Mouse (Mus musculus) CD4-positive helper T cell, adult 2 months (primary cell): ENCODE results near the gene Slc35g2.
A peak's percentile ranks its signal among the peaks of the same experiment; 100 is the strongest.

ENCODE experiments used
- DNase-seq: peaks from one replicate; pipeline ENCODE4 v3.0.0-alpha.2; 2012; ENCODE audit warnings: low read depth, missing footprints, low spot score

Slc35g2 gene

GRCm38 (mm10) chr9:100558991-100559390, 11.9 kb downstream of the Slc35g2 start:
- no peak for DNase-seq

DNA sequence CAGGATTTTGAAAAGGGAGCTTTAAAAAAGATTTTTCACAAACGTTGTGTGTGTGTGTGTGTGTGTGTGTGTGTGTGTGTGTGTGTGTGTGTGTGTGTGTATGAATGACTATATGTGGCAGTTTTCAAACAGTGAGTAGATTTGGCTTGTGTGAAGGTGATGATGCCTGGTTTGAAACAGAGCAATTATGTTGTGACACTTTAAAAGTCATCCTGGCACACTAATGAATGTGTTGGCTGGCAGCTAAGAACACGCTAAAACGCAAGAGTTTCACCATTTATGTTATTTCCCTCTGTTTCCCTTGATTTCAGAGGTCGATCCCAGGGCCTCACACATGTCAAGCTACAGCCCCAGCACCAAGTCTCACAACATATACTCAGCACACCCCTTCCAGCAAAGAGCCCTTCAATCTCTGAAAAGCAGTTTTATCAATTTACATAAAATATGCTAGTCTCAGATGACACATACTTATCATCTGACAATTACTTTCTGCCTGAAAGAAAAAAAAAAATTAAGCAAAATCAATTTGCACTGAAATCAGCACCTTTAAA, 12.8 kb downstream of the Slc35g2 start:
- no peak for DNase-seq

DNA sequence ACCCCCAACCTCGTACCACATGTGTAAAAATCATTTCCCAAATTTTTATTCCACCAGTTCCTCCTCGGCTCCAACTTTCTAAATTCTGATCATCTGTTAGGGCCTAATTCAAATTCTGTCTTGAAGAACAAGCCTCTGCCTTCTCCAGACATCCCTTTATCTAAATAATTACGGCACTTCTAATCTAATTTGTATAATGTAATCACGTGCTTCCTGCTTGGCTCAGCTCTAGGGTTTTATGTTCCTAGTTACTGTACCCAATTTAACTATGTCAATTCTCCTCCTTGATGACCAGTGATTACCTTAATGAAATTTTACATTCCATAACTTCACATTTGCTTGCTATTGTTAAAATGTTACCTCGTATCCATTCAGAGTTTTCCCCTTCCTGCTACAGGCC, 15.2 kb downstream of the Slc35g2 start:
- no peak for DNase-seq

DNA sequence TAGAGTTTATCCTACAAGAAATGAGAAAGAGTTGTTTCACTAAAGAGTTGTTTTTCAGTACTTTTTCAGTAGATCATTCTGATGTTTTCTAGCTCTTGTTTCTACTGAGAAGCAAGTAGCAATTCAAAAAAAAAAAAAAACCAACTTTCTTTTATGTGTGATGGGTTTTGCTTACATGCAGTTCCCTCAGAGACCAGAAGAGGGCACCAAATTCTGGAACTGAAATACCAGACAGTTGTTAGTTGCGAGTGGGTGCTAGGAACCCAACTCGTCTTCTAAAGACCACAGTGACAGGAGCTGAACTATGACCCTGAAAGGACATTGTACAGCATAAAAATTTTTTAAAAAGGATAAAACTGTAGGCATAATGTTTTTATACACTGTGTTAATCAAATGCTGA, 22.6 kb downstream of the Slc35g2 start:
- peak; percentile 61 for DNase-seq

- no peak for DNase-seq
Observed at GRCm38 (mm10) chr9:100546594-100546910, 24.3 kb downstream of the Slc35g2 start.

GRCm38 (mm10) chr9:100545715-100546593, 24.9 kb downstream of the Slc35g2 start, which contains the start of gene Nck1:
Gene Nck1 (minus strand): TSS chr9:100546134.
- peak; percentile 98 for DNase-seq

DNA sequence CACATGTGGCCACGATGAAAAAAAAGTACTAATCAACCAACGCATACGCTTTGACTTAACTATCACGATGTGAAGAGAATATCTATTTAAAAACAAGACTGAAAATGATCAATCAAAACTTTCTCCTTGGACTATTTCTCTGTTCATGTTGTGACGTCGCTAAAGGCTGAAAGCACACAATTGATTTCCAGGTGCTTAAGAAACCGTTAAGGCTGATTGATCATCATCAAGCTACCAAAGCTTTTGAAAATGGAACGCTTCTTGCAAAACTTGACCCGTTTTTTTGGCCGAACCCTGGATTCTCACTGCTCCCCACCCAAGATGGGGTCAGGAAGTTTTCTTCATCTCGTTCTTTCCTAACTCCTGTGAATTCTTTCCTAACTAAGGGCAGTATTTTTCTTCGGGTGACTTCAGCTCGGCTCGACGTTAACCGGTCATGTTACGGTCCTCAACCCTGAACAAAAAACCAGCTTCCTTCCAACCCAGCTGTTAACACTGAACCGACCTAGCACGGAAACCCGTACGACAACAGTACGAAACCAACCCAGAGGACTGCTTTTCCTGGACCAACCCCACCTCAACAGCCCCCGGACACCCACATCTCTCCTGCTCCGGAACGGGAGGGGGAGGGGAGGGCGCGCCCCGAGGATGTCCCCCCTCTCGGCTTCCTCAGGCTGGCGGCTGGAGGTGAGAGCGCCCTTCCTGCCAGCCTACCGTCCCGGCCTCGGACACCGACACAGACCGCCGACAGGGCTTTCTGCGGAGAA, 25.8 kb downstream of the Slc35g2 start:
- DNase-seq: no peak

GRCm38 (mm10) chr9:100535618-100536262, 35.1 kb downstream of the Slc35g2 start:
- DNase-seq: no peak

- DNase-seq: no peak
Observed at GRCm38 (mm10) chr9:100534686-100535085, 36.2 kb downstream of the Slc35g2 start.

DNA sequence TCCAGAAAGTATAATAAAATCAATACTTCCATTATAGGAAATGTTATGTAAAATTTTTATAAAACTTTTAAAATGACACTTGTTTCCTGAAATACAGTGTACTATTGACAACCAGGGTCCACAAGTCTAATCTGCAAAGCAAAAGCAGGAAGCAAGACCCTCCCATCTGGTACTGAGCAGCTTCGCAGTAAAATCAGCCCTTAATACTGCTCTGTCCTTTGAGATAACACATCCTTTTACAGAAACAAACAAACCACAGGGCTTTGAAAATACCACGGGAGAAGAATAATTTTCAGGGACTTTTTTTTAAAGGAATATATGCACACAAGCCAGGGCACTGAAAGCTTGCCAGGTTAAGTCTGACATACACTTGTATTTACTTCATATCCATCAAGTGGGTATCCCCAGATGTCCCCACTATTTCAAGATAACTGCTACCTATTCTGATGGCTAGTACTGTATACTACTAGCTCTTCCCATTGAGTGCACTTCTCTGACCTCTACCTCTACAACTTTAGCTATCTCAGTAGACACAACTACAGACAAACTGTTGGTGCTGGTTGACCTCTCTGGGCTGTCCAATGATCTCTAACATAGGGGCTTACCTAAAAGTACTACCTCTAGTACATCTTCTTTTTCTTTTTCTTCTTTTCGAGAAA, 37.9 kb downstream of the Slc35g2 start:
- DNase-seq: no peak

DNA sequence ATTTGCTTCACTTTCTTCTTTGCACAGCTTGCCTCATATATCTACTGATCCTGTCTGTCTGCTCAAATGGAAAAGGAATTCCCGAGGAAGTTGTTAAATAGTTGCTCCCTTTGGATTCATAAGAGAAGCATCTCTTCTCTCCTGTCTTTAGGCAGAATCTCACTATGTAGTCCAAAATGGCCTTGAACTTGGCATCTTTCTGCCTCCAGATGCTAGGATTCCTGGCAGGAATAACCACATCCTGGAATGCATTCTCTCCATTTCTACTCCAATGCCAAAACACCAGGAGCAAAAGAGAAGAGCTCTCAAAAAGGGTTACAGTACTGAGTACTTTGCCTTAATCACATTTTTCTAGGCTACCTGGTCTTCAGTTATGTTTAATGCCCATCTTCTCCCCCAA, 39.6 kb downstream of the Slc35g2 start:
- no peak for DNase-seq

DNA sequence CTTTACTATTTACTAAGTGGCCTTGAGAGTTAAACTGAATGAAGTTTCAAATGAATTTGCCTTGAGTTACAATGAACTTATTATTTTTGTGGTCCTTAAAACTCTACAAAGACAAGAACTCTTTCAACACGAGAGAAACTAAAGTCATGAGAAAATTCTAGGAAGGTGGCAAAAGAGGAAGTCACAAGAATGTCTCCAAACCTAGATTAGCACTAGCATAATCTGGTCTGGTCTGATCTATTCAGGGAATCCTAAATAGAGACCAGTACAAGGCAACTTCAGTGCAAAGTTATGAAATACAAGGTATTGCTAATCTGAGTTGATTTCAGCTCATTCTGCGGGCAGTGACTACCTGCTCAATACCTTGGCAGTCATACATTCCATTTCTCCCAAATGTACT, 45.7 kb downstream of the Slc35g2 start:
- DNase-seq: no peak

GRCm38 (mm10) chr9:100522029-100522428, 48.9 kb downstream of the Slc35g2 start:
- DNase-seq: peak; percentile 62

DNA sequence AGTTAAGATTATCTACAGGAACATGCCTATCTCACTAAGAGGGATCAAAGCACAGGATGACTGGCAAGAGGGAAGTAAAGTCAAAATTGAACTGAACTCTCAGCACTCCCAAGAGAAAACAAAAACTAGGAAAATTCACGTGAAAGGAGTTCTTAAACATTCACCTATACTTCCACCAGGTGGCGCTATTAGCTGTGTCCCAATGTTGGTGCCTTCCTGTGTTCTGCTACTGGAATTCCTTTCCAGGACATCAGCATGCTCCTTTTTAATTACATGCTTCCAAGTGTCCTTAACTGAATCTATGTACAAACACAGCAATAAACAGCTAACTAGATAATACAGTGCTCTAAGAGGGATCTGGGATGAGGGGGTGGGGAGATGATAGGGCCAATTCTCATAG, 50.3 kb downstream of the Slc35g2 start:
- DNase-seq: peak; percentile 40

- peak; percentile 27 for DNase-seq
Observed at GRCm38 (mm10) chr9:100520012-100520411, 50.9 kb downstream of the Slc35g2 start.

GRCm38 (mm10) chr9:100507581-100507980, 63.3 kb downstream of the Slc35g2 start:
- no peak for DNase-seq

GRCm38 (mm10) chr9:100506652-100507051, 64.2 kb downstream of the Slc35g2 start:
- no peak for DNase-seq

DNA sequence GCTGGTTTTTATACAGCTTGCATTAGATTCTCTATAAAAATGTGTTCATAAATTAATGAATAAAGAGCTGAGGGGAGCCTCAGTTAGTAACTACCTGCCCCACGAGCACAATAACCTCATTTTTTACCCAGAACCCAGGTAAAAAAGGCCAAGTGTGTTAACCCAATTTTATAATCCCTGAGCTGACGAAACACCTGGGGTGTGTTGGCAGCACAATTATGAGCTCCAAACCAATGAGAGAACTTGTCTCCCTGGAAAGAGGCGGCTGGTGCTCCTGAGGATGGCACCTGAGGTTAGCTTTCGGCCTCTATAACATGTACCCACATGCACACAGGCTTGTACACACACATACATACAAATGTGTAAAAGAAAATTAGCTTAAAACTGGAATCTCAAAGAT, 65.4 kb downstream of the Slc35g2 start:
- DNase-seq: no peak
